Mouse (Mus musculus): ENCODE data around the gene Tmem205. TPM values are rescaled to one million over a fixed set of nuclear protein-coding genes. Genes with fewer than 3 reads are reported as not detected.
A peak's percentile ranks its signal among the peaks of the same experiment; 100 is the strongest.

Gene Tmem205
- polyA plus RNA-seq, 1 experiment from 2014 or later: 35.1 TPM

GRCm38 (mm10) chr9:21960558-21961208 lies 33.3 kb upstream of the Tmem205 start:
- ATAC-seq (ENCODE audit: insufficient read depth, low FRiP score, low TSS enrichment) (no peak), DNase-seq (ENCODE audit: low spot score) (no peak)
- Histone ChIP-seq H3K27ac (ENCODE audit: low read depth, low read length) (no peak overlapping the region), H3K4me1 (ENCODE audit: control insufficient read depth, insufficient read depth, low read length) (peaks cover 9% of the 10 kb centered on the region; the same call in 1 of the 2 replicates), H3K9me3 (ENCODE audit: control insufficient read depth, low read length) (no peaks in the 10 kb centered on the region), H3K9ac (ENCODE audit: low read length) (no peak overlapping the region), H3K36me3 (ENCODE audit: control insufficient read depth, insufficient read depth, low read length) (no peaks in the 10 kb centered on the region), H3K27me3 (ENCODE audit: control insufficient read depth, insufficient read depth, low read length) (peaks cover 38% of the 10 kb centered on the region), H3K4me3 (ENCODE audit: low read depth, low read length) (no peak overlapping the region; the same call in 1 of the 2 replicates), H3K4me2 (ENCODE audit: low read depth) (peak overlapping the region; percentile 71)
- 7% methylated on average over 26 of the region's 26 CpGs for WGBS

GRCm38 (mm10) chr9:21960135-21960534 lies 32.8 kb upstream of the Tmem205 start:
- no peak overlapping the region for H3K4me3 ChIP-seq (ENCODE audit: low read depth, low read length)
- H3K27ac ChIP-seq (ENCODE audit: low read depth, low read length): no peak overlapping the region
- peaks cover 9% of the 10 kb centered on the region; the same call in 1 of the 2 replicates for H3K4me1 ChIP-seq (ENCODE audit: control insufficient read depth, insufficient read depth, low read length)
- no peaks in the 10 kb centered on the region for H3K9me3 ChIP-seq (ENCODE audit: control insufficient read depth, low read length)
- DNase-seq (ENCODE audit: low spot score) (no peak), ATAC-seq (ENCODE audit: insufficient read depth, low FRiP score, low TSS enrichment) (no peak)
- H3K36me3 ChIP-seq (ENCODE audit: control insufficient read depth, insufficient read depth, low read length): no peaks in the 10 kb centered on the region
- H3K9ac ChIP-seq (ENCODE audit: low read length): no peak overlapping the region
- peaks cover 38% of the 10 kb centered on the region for H3K27me3 ChIP-seq (ENCODE audit: control insufficient read depth, insufficient read depth, low read length)
- no peak overlapping the region for H3K4me2 ChIP-seq (ENCODE audit: low read depth)
- WGBS: 52% methylated on average over 9 of the region's 9 CpGs

- H3K27ac ChIP-seq (ENCODE audit: low read depth, low read length): no peak overlapping the region
- H3K9ac ChIP-seq (ENCODE audit: low read length): no peak overlapping the region
- 93% methylated on average over 7 of the region's 7 CpGs for WGBS
- ATAC-seq (ENCODE audit: insufficient read depth, low FRiP score, low TSS enrichment): no peak
- peaks cover 38% of the 10 kb centered on the region for H3K27me3 ChIP-seq (ENCODE audit: control insufficient read depth, insufficient read depth, low read length)
- H3K4me2 ChIP-seq (ENCODE audit: low read depth): no peak overlapping the region
- H3K9me3 ChIP-seq (ENCODE audit: control insufficient read depth, low read length): no peaks in the 10 kb centered on the region
- no peaks in the 10 kb centered on the region for H3K36me3 ChIP-seq (ENCODE audit: control insufficient read depth, insufficient read depth, low read length)
- H3K4me1 ChIP-seq (ENCODE audit: control insufficient read depth, insufficient read depth, low read length): peaks cover 9% of the 10 kb centered on the region; the same call in 1 of the 2 replicates
- H3K4me3 ChIP-seq (ENCODE audit: low read depth, low read length): no peak overlapping the region
- DNase-seq (ENCODE audit: low spot score): no peak
These were observed 31.9 kb upstream of the Tmem205 start for GRCm38 (mm10) chr9:21959244-21959643.

- DNase-seq (ENCODE audit: low spot score): no peak
- Histone ChIP-seq H3K4me1 (ENCODE audit: control insufficient read depth, insufficient read depth, low read length) (peaks cover 9% of the 10 kb centered on the region; the same call in 1 of the 2 replicates), H3K9me3 (ENCODE audit: control insufficient read depth, low read length) (no peaks in the 10 kb centered on the region), H3K9ac (ENCODE audit: low read length) (no peak overlapping the region), H3K36me3 (ENCODE audit: control insufficient read depth, insufficient read depth, low read length) (no peaks in the 10 kb centered on the region), H3K4me3 (ENCODE audit: low read depth, low read length) (no peak overlapping the region), H3K27me3 (ENCODE audit: control insufficient read depth, insufficient read depth, low read length) (peaks cover 36% of the 10 kb centered on the region), H3K27ac (ENCODE audit: low read depth, low read length) (no peak overlapping the region), H3K4me2 (ENCODE audit: low read depth) (no peak overlapping the region)
- WGBS: 82% methylated on average over 5 of the region's 5 CpGs
- ATAC-seq (ENCODE audit: insufficient read depth, low FRiP score, low TSS enrichment): no peak
These were observed 31.0 kb upstream of the Tmem205 start for GRCm38 (mm10) chr9:21958372-21958771.

GRCm38 (mm10) chr9:21955570-21956281 lies 28.4 kb upstream of the Tmem205 start, which contains the start of gene Swsap1:
TSS of gene Swsap1 (plus strand) at chr9:21955755.
- Histone ChIP-seq H3K36me3 (ENCODE audit: control insufficient read depth, insufficient read depth, low read length) (no peaks in the 10 kb centered on the region), H3K4me1 (ENCODE audit: control insufficient read depth, insufficient read depth, low read length) (peaks cover 5% of the 10 kb centered on the region; the same call in 1 of the 2 replicates), H3K27me3 (ENCODE audit: control insufficient read depth, insufficient read depth, low read length) (peaks cover 15% of the 10 kb centered on the region), H3K4me3 (ENCODE audit: low read depth, low read length) (peak within 1 kb of the TSS; percentile 64), H3K9me3 (ENCODE audit: control insufficient read depth, low read length) (no peaks in the 10 kb centered on the region), H3K27ac (ENCODE audit: low read depth, low read length) (peak within 1 kb of the TSS; percentile 91), H3K4me2 (ENCODE audit: low read depth) (peak within 1 kb of the TSS; percentile 60), H3K9ac (ENCODE audit: low read length) (peak within 1 kb of the TSS; percentile 81)
- peak; percentile 98 for DNase-seq (ENCODE audit: low spot score)
- peak; percentile 97 for ATAC-seq (ENCODE audit: insufficient read depth, low FRiP score, low TSS enrichment)
- under 1% methylated on average over 54 of the region's 54 CpGs for WGBS

GRCm38 (mm10) chr9:21955225-21955569 lies 27.8 kb upstream of the Tmem205 start:
- Histone ChIP-seq H3K4me3 (ENCODE audit: low read depth, low read length) (peak overlapping the region; percentile 64), H3K27me3 (ENCODE audit: control insufficient read depth, insufficient read depth, low read length) (peaks cover 9% of the 10 kb centered on the region), H3K4me1 (ENCODE audit: control insufficient read depth, insufficient read depth, low read length) (peaks cover 5% of the 10 kb centered on the region; the same call in 1 of the 2 replicates), H3K9ac (ENCODE audit: low read length) (peak overlapping the region; percentile 53), H3K27ac (ENCODE audit: low read depth, low read length) (0 out of 2 replicates have a peak overlapping the region, but pooled peaks have one; percentile 49), H3K36me3 (ENCODE audit: control insufficient read depth, insufficient read depth, low read length) (no peaks in the 10 kb centered on the region), H3K9me3 (ENCODE audit: control insufficient read depth, low read length) (no peaks in the 10 kb centered on the region), H3K4me2 (ENCODE audit: low read depth) (peak overlapping the region; percentile 54)
- ATAC-seq (ENCODE audit: insufficient read depth, low FRiP score, low TSS enrichment): peak; percentile 61
- WGBS: 2% methylated on average over 18 of the region's 18 CpGs
- no peak for DNase-seq (ENCODE audit: low spot score)

- Histone ChIP-seq H3K27me3 (ENCODE audit: control insufficient read depth, insufficient read depth, low read length) (peaks cover 5% of the 10 kb centered on the region), H3K27ac (ENCODE audit: low read depth, low read length) (no peak overlapping the region), H3K36me3 (ENCODE audit: control insufficient read depth, insufficient read depth, low read length) (no peaks in the 10 kb centered on the region), H3K4me2 (ENCODE audit: low read depth) (no peak overlapping the region), H3K9ac (ENCODE audit: low read length) (no peak overlapping the region), H3K4me1 (ENCODE audit: control insufficient read depth, insufficient read depth, low read length) (peaks cover 5% of the 10 kb centered on the region; the same call in 1 of the 2 replicates), H3K4me3 (ENCODE audit: low read depth, low read length) (no peak overlapping the region), H3K9me3 (ENCODE audit: control insufficient read depth, low read length) (no peaks in the 10 kb centered on the region)
- ATAC-seq (ENCODE audit: insufficient read depth, low FRiP score, low TSS enrichment) (no peak), DNase-seq (ENCODE audit: low spot score) (no peak)
- 82% methylated on average over 3 of the region's 3 CpGs for WGBS
These were observed 27.3 kb upstream of the Tmem205 start for GRCm38 (mm10) chr9:21954635-21955034.

GRCm38 (mm10) chr9:21953600-21953999 lies 26.2 kb upstream of the Tmem205 start:
- Histone ChIP-seq H3K27me3 (ENCODE audit: control insufficient read depth, insufficient read depth, low read length) (no peaks in the 10 kb centered on the region), H3K27ac (ENCODE audit: low read depth, low read length) (no peak overlapping the region), H3K9me3 (ENCODE audit: control insufficient read depth, low read length) (no peaks in the 10 kb centered on the region), H3K9ac (ENCODE audit: low read length) (no peak overlapping the region), H3K36me3 (ENCODE audit: control insufficient read depth, insufficient read depth, low read length) (no peaks in the 10 kb centered on the region), H3K4me3 (ENCODE audit: low read depth, low read length) (no peak overlapping the region), H3K4me2 (ENCODE audit: low read depth) (no peak overlapping the region), H3K4me1 (ENCODE audit: control insufficient read depth, insufficient read depth, low read length) (peaks cover 5% of the 10 kb centered on the region; the same call in 1 of the 2 replicates)
- 21% methylated on average over 3 of the region's 3 CpGs for WGBS
- no peak for DNase-seq (ENCODE audit: low spot score)
- ATAC-seq (ENCODE audit: insufficient read depth, low FRiP score, low TSS enrichment): no peak

All from neural tube, embryonic 11.5 days (tissue).